Mouse (Mus musculus): ENCODE data around the gene Snd1. TPM values are rescaled to one million over a fixed set of nuclear protein-coding genes. Genes with fewer than 3 reads are reported as not detected.

Snd1 gene
- total and polyA plus RNA-seq, 3 experiments: 83.7 to 377 (median 210) TPM

DNA sequence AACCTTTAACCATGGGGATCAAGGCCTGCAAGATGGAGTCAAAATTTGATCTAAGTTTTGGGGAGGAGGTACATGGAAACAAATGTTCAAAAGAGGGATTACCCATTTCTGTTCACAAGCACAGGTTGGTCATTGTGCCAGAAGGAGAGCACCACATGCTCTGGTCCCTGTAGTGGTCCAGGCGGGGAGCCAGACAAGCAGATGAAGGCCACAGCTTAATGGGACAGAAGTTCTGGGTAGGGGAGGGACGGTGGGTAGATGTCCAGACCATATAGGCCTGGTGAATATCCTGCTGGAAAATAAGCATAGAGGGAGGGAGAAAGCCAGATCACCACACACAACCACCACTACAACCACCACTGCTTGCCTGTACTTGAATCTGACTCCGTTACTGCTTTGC, 503.9 kb downstream of the Snd1 start:
- no peak for DNase-seq (ENCODE audit: extremely low read depth)
- TF ChIP-seq POLR2AphosphoS2 (IDR thresholded peaks at IDR 0.05; ENCODE audit: low read depth, low read length): no peak
- TF ChIP-seq MAFK (IDR thresholded peaks at IDR 0.05; ENCODE audit: insufficient replicate concordance, low read length): no peak
- TF ChIP-seq PAX5 (IDR thresholded peaks at IDR 0.05; ENCODE audit: low read length): no peak
- no peak for TF ChIP-seq SIN3A (IDR thresholded peaks at IDR 0.05; ENCODE audit: low read length)
- in situ Hi-C loops (cut with MboI; ENCODE audit: low pct_ligation_motif_present, low pct_unique_long_range_greater_than_20kb, low sequenced_read_pairs) (no loop called here), dilution Hi-C loops (cut with MboI; ENCODE audit: extremely low pct_ligation_motif_present, extremely low pct_unique_long_range_greater_than_20kb, low sequenced_read_pairs) (no loop called here)
- H3K9me3 ChIP-seq (replicated peaks; ENCODE audit: low read length): peaks cover 9% of the 10 kb centered on the region
- H3K36me3 ChIP-seq (replicated peaks in 1 of 2; ENCODE audit: control insufficient read depth in 1 of 2, insufficient read depth in 1 of 2, low read length in 1 of 2): no peaks in the 10 kb centered on the region
- no peak overlapping the region for H3K27ac ChIP-seq (ENCODE audit: insufficient read depth, low read depth)
- H3K27me3 ChIP-seq (replicated peaks): peaks cover 22% of the 10 kb centered on the region
- H3K79me2 ChIP-seq (replicated peaks; ENCODE audit: control insufficient read depth, extremely low read depth, insufficient read depth, poor library complexity, severe bottlenecking): no peaks in the 10 kb centered on the region
- no peaks in the 10 kb centered on the region for H3K4me1 ChIP-seq (ENCODE audit: control insufficient read depth in 1 of 2, insufficient read depth in 2 of 2)
- H3K4me3 ChIP-seq (replicated peaks in 1 of 3; ENCODE audit: low read depth in 2 of 3, low read length in 2 of 3, poor library complexity in 1 of 3): no peak overlapping the region
- no peak overlapping the region for H3K4me2 ChIP-seq (ENCODE audit: insufficient read depth, low read depth, poor library complexity, severe bottlenecking)
- H3K9ac ChIP-seq (ENCODE audit: insufficient read depth, low read depth): no peak overlapping the region

DNA sequence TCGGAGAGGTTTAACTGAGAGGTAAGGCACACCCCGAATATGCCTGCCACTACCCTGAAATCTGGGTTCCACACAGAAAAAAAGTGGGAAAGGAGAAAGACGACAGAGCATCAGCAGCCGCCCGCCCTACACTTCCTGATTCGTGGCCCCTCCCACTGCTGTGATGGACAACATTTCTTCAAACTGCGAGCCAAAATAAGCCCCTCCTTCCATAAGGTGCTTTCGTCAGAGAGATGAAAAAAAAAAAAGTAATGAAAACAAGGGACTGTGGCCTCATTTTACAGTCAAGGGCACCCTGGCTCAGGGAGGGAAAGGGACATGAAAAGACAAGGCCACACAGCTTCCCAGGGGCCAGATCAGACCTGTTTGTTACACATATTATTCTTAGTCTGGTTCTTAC, 504.6 kb downstream of the Snd1 start:
- Histone ChIP-seq H3K4me2 (ENCODE audit: insufficient read depth, low read depth, poor library complexity, severe bottlenecking) (no peak overlapping the region), H3K27me3 (replicated peaks) (peaks cover 22% of the 10 kb centered on the region), H3K27ac (ENCODE audit: insufficient read depth, low read depth) (no peak overlapping the region), H3K36me3 (replicated peaks in 1 of 2; ENCODE audit: control insufficient read depth in 1 of 2, insufficient read depth in 1 of 2, low read length in 1 of 2) (no peaks in the 10 kb centered on the region), H3K79me2 (replicated peaks; ENCODE audit: control insufficient read depth, extremely low read depth, insufficient read depth, poor library complexity, severe bottlenecking) (no peaks in the 10 kb centered on the region), H3K4me1 (ENCODE audit: control insufficient read depth in 1 of 2, insufficient read depth in 2 of 2) (no peaks in the 10 kb centered on the region), H3K4me3 (replicated peaks in 1 of 3; ENCODE audit: low read depth in 2 of 3, low read length in 2 of 3, poor library complexity in 1 of 3) (no peak overlapping the region), H3K9me3 (replicated peaks; ENCODE audit: low read length) (peaks cover 9% of the 10 kb centered on the region), H3K9ac (ENCODE audit: insufficient read depth, low read depth) (no peak overlapping the region)
- TF ChIP-seq USF1 (IDR thresholded peaks at IDR 0.05; ENCODE audit: low read depth, low read length) (no peak), ZKSCAN1 (IDR thresholded peaks at IDR 0.05; ENCODE audit: borderline replicate concordance, low read depth, low read length) (no peak), CHD2 (IDR thresholded peaks at IDR 0.05; ENCODE audit: low read length) (no peak), KAT2A (IDR thresholded peaks at IDR 0.05; ENCODE audit: insufficient replicate concordance, low read length) (no peak), MXI1 (IDR thresholded peaks at IDR 0.05; ENCODE audit: low read depth, low read length) (no peak), TBP (conservative IDR thresholded peaks at IDR 0.05; ENCODE audit: low read depth, low read length) (no peak), POLR2AphosphoS2 (IDR thresholded peaks at IDR 0.05; ENCODE audit: low read depth, low read length) (no peak), RAD21 (IDR thresholded peaks at IDR 0.05; ENCODE audit: low read depth, low read length) (no peak), ELF1 (IDR thresholded peaks at IDR 0.05; ENCODE audit: low read depth, low read length) (no peak), MEF2A (IDR thresholded peaks at IDR 0.05; ENCODE audit: borderline replicate concordance, low read depth, low read length) (no peak), MAFK (IDR thresholded peaks at IDR 0.05; ENCODE audit: insufficient replicate concordance, low read length) (no peak), ZC3H11A (IDR thresholded peaks at IDR 0.05; ENCODE audit: low read depth, low read length) (no peak), RCOR1 (conservative IDR thresholded peaks at IDR 0.05; ENCODE audit: low read depth, low read length) (no peak), UBTF (IDR thresholded peaks at IDR 0.05; ENCODE audit: low read depth, low read length) (no peak), SIN3A (IDR thresholded peaks at IDR 0.05; ENCODE audit: low read length) (no peak), PAX5 (IDR thresholded peaks at IDR 0.05; ENCODE audit: low read length) (no peak)
- DNase-seq (ENCODE audit: extremely low read depth): no peak
- in situ Hi-C loops (cut with MboI; ENCODE audit: low pct_ligation_motif_present, low pct_unique_long_range_greater_than_20kb, low sequenced_read_pairs): no loop called here
- dilution Hi-C loops (cut with MboI; ENCODE audit: extremely low pct_ligation_motif_present, extremely low pct_unique_long_range_greater_than_20kb, low sequenced_read_pairs): no loop called here
